Mouse (Mus musculus): ENCODE data around the gene Miga2. TPM values are rescaled to one million over a fixed set of nuclear protein-coding genes. Genes with fewer than 3 reads are reported as not detected.

Gene Miga2
- 17.2 TPM for total RNA-seq (2023)

DNA sequence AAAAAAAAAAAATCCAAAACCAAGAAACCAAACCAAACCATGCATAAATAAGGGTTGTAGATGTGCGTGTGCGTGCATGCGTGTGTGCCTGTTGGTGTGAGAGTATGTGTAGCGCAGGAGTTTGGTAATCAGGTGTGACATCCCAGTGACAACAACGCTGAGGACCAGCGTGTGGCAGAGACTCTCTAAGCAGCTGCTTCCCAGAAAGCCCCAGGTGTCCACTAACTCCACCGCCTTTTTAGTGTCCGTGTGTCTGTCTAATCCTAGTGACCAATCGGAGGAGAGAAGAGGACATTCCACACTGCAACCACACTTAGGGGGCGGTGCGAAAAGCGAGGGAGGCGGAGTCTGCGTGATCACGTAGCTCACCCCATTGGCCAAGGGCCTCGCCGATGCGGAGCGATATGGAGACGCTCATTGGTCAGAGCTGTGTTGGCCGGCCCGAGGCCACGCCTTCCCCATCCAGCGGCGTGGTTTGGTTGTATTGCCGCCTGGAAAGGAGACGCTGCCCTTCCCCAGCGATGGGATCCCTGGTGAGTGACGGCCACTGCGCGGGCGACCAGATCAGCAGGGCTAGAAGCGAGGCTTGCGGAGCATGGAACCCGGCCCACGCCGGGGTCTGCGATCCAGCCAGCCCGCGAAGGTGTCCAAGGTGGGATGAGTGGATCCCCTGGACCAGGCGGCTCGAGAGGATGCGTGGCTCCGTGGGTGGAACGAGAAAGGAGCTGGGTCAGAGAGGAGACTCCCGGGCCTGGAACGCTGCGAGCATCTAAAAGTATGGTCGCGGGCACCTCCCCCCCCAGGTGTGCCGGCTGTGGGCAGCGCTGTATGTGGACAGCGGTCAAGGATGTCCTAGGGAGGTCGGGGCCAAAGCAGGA lies at the start of gene Miga2:
Miga2 (plus strand) TSS at position 461 of the 878 bp plus-strand sequence.

DNA sequence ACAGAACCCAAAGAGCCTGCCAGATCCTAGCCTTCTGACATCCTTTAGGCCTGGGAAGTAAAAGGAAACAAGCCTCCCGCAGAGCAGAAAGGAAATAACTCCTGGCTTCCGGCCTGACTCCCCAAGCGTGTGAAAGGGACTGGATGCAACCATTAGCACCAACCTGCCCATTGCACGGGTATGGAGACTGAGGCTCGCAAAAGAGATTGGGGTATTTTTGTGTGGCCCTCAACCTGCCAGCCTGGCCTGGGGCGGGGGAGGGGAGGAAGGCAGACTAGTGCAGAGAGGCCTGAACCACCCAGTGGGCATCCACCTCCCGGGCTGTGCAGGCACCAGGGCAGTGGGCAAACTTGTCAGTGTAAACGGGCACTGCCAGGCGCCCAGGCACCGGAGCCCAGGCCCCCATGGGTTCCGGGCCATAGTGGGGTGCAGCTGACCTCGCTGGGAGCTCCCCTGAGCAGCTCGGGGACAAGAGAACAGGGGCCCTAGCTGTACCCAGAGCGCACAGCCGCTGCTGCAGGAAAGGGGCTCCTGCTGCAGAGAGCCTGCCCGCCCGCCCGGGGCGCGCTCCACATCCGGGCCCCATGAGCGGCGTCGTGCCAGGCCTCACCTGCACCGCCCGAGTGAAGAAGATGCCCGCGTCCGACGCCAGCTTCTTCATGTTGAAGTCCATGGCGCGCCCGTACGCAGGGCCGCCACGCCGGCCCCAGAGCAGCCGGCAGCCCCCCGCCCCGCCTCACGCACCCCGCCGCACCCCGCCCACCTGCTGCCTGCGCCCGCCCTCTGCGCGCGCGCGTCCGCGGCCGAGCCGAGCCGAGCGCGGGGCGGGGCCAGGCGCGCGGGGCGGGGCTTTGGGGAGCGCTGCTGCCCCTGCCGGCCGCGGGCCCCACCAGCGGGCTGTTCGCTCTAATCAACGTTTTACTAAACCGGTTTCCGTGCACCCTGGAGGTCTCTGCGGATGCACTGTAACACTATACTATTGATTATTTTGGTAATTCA lies 5.2 kb upstream of the Miga2 start, which contains the start of gene Sh3glb2:
Sh3glb2 (minus strand) TSS at position 805 of the 999 bp plus-strand sequence.

DNA sequence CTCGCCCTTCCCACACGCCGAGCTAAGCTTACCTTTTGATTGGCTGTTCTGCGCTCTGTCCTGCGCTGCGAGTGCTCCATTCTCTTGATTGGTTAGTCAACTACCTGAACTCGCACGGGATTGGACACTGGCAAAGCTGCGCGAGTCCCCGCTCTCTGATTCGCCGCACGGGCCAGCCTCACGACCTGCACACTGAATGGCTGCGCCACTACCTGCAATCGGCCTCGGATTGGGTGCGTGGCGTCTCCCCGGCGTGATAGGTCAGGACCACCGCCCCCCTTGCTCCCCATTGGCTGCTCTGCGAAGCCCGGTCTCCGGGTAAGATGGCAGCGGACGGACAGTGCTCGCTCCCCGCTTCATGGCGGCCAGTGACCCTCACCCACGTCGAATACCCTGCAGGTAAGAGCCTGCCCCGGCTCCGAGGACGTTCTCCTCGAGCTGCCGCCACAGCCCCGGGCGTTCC lies 28.1 kb downstream of the Miga2 start, which contains the start of gene Dolpp1:
Dolpp1 (plus strand) TSS at position 141 of the 463 bp plus-strand sequence.

DNA sequence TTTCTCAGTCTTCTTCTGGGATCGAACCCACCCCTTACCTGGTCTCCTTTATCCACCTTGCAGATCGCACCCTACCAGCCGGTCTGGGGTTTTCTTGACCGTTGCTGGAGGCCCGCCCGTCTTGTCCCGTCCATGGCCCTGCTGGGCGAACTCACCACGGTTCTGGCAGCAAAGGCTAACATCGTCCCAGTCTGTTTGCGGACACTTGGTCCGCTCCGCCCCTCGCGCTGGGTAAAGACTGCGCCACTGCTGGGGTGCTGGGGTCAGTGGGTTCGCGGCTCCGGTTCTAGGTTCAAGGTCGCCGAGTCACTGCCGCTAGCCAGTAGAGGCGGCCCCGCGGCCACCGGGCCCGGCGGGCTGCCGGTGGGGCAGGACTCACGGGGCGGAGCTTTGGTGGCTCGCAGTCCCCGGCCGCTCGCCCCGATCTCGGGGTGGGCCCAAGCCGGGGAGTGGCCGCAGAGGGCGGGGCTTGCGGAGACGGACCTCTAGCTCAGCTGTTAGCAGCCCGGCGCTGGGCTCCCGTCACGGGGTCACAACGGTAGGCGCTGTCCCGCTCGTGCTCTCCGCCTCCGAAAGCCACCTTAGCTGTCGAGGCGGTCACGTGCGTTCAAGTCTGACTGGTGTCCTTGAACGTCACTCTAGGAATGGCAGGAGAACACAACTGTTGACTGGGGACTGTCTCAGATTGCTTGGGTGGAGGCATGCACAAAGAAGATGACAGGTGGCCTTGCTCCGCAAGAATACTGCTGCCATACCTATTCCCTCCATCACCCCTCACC lies 51.3 kb downstream of the Miga2 start, which contains the start of gene Crat:
Crat (minus strand) TSS at position 657 of the 779 bp plus-strand sequence.

DNA sequence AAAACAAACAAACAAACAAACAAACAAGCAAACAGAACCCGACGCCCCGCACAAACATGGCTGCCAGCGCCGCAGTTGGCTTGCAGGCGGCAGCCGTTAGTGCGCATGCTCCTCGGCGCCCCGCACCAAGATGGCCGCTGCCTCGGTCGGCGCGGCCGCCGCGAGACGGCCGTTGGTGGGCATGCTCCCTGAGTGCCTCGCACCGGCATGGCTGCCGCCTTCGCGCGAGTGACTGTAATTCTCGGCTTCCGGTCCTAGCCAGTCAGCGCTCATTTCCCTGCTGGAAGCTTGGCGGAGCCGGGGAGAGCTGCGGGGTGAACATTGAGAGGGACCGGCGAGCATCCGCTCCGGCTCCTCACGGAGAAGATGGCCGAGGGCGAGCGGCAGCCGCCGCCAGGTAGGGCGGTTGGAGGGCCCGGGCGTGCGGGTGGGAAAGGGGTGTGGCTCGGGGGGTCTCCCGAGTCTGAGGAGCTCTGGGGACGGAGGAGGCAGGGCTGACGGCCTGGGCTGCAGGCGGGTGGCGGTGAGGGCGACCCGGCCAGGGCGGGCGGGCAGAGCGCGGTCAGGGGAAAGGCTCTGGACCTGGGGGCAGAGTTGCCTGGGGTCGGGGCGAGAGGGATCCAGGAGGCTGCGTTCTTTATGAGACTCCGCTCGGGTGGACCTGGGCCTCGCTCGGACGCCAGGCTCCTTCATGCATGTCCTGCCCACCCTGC lies 52.1 kb downstream of the Miga2 start, which contains the start of gene Ptpa:
Ptpa (plus strand) TSS at position 104 of the 713 bp plus-strand sequence.

Other genes starting within 250 kb of the Miga2 start
- gene Zer1, start 239.6 kb upstream of the Miga2 start, total RNA-seq (2023): 71.3 TPM
- 31.9 TPM for gene Tbc1d13, start 230.5 kb upstream of the Miga2 start, total RNA-seq (2023)
- 16.4 TPM for gene Endog, start 192.7 kb upstream of the Miga2 start, total RNA-seq (2023)
- 26.0 TPM for gene Spout1, start 185.8 kb upstream of the Miga2 start, total RNA-seq (2023)
- 11.6 TPM for gene Kyat1, start 158.4 kb upstream of the Miga2 start, total RNA-seq (2023)
- 72.8 TPM for gene Lrrc8a, start 126.5 kb upstream of the Miga2 start, total RNA-seq (2023)
- 9.3 TPM for gene Gm28035, start 123.7 kb upstream of the Miga2 start, total RNA-seq (2023)
- gene Phyhd1, start 98.0 kb upstream of the Miga2 start, total RNA-seq (2023): 22.4 TPM
- not detected for gene Gm28038, start 83.2 kb upstream of the Miga2 start, total RNA-seq (2023)
- 8.6 TPM for gene Dolk, start 77.9 kb upstream of the Miga2 start, total RNA-seq (2023)
- gene Nup188, start 77.8 kb upstream of the Miga2 start, total RNA-seq (2023): 51.3 TPM
- gene Sh3glb2, start 4.9 kb upstream of the Miga2 start, total RNA-seq (2023): 86.7 TPM
- gene Dolpp1, start 28.0 kb downstream of the Miga2 start, total RNA-seq (2023): 18.5 TPM
- gene Crat, start 51.6 kb downstream of the Miga2 start, total RNA-seq (2023): 16.5 TPM
- gene Ptpa, start 51.8 kb downstream of the Miga2 start, total RNA-seq (2023): 89.8 TPM
- gene Ier5l, start 110.0 kb downstream of the Miga2 start, total RNA-seq (2023): 0.24 TPM
- gene Cstad, start 230.8 kb downstream of the Miga2 start, total RNA-seq (2023): 3.5 TPM

Measured in CD8-positive naive resting alpha-beta T cell, adult 57 days (primary cell).